Mouse (Mus musculus) fat pad, adult 2 months (tissue): ENCODE results near the gene Mark2.

ENCODE experiments used
- DNase-seq: peaks from one replicate; pipeline ENCODE4 v3.0.0-alpha.2; 2011; ENCODE audit warnings: low read depth, low spot score; ENCODE audit errors: extremely low read depth

Gene Mark2

DNA sequence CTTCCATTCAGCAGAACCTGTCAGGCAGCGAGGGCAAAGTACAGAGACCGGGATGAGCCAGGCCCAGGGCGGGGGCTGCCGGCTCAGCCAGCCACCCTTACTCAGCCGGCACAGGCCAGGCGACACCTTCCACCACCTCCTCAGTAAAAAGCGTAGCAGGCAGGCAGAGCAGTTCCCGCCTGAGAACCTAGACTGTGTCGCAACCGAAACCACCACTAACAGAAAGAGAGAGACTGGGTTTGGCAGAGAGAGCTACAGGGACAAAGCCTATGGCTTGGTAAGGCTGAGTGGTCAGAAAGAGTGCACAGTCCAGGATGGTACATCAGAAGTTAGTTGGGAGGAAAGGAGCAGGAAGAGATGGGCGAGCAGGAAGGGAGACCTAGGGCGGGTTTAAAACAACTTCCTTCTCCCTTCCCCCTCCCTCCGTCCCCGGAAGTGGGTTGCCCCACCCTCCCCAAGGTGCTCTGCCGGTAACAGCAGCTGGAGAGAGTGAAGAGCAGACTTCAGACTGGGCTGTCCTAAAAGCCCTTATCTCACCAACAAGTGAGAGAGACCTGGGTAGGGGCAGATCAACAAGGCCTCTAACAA lies 46.5 kb downstream of the Mark2 start:
- DNase-seq, result no peak

- no peak for DNase-seq
Observed at GRCm38 (mm10) chr19:7294098-7294876, 47.4 kb downstream of the Mark2 start.

GRCm38 (mm10) chr19:7291958-7292709 lies 49.5 kb downstream of the Mark2 start:
- DNase-seq, result no peak

GRCm38 (mm10) chr19:7289767-7290166 lies 51.9 kb downstream of the Mark2 start:
- DNase-seq, result no peak

- no peak for DNase-seq
Observed at GRCm38 (mm10) chr19:7288288-7288687, 53.4 kb downstream of the Mark2 start.

DNA sequence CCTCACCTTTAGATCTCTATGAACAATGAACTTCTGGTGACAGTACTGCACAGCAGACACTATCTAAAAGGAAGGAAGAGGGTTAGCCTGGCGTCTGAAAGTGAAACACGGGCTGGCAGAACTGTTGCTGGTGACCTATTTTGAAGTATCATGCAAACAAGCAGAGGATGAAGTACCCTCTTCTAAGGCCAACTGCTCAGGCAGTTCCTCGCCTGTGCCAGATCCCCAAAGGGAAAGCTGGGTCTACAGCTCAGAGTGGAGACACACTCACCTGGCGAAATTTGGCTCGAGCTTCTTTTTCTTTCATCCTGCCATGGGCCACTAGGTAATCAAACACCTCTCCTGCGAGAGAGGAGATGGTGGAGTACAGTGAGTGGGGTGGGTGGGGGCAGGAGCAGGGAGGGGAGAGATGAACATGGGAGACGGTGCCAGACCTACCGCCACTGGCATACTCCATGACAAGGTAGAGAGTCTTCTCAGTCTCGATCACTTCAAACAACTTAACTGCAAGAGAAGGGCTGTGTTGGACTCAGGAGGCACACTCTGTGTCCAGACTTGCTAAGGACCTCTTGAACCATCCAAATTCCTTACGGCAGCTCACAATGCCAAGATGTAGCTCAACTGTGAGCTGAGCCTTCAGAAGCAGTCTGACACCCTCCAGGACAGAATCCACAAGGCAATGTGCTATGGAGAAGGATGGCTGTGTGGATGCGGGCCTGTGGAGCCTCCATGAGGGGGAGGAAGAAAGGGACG lies 54.9 kb downstream of the Mark2 start:
- no peak for DNase-seq

- no peak for DNase-seq
Observed at GRCm38 (mm10) chr19:7280557-7281330, 60.9 kb downstream of the Mark2 start.

GRCm38 (mm10) chr19:7279114-7279513 lies 62.5 kb downstream of the Mark2 start:
- DNase-seq, result no peak

DNA sequence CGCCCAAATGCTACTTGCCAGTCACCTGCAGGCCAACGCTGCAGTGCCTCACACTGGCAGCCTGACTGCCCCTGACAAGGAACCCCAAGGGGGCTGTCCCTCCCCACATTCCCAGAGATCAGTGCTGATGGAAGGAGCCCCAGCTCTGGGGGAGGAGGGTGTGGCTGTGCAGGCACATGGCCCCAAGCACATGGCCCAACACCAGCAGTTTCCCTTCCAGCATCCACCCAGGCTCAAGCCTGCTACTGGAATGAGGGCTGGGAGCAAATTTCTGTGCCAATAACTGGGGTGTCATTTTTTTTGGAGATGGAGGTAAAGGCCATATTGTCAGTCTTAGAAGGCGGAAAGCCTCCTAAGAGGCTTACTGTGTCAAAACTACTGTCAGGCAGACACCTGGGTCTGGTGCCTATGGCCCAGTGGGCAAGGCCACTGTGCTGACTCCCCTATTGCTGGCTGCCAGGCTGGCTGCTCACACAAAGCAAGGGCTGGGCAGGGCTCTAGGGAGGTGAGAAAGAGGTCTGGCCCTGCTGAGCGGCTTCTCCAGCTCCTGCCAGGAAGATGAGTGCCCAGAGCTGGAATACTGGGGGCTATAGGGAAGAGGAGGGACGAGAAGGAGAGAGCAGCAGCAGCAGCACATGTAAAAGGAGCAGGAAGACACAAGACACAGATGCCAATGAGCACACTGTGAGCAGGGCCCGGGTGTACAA lies 63.3 kb downstream of the Mark2 start:
- no peak for DNase-seq

DNA sequence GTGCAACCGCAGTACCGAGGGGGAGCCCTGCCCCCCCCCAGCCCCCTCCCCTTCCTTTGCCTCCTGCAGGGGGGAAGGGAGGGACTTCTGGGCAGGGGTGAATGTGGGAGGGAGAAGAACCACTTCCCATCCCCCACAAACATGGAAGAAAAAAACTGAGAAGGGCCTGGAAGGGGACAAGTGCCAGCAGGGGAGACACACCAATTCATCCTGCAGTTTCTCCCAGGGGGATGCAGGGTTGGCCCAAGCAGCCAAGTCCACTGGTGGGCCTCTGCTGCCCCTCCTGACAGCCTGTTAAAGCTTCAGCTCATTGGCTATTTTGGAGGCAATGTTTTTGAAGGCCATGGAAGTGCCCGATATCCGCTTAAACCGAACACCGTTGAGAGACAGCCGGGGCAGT lies 64.9 kb downstream of the Mark2 start:
- DNase-seq, result no peak

- no peak for DNase-seq
Observed at GRCm38 (mm10) chr19:7276053-7276659, 65.5 kb downstream of the Mark2 start.

DNA sequence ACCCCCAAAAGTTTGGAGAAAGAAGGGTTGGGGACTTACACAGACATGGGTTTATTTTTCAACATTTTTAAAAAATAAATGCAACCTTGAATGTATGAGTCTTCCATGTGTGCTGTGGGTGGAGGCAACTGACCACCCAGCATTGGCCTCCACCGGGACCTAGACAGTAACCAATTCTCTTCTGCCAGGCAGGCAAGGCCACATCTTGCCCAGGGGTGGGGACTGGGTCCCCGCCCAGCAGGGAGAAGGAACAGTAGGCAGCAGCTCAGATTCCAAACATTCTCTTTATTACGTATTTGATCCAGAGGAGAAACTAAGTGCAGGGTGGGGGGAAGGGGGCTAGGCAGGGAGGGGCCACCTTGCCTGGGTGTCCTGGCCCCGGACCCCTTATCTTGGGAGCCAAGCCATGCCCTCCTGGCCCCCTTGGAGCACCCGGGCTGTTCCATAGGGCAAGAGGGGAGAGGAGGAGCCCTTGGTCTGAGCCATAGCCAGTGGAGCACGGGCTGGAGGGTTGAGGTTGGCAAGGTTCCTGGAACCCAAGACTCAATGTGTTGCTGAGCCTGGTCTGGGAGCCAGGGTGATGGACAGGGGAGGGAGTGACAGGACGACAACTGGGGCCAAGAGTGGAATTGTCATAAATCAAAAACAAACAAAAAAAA lies 66.4 kb downstream of the Mark2 start:
- no peak for DNase-seq

DNA sequence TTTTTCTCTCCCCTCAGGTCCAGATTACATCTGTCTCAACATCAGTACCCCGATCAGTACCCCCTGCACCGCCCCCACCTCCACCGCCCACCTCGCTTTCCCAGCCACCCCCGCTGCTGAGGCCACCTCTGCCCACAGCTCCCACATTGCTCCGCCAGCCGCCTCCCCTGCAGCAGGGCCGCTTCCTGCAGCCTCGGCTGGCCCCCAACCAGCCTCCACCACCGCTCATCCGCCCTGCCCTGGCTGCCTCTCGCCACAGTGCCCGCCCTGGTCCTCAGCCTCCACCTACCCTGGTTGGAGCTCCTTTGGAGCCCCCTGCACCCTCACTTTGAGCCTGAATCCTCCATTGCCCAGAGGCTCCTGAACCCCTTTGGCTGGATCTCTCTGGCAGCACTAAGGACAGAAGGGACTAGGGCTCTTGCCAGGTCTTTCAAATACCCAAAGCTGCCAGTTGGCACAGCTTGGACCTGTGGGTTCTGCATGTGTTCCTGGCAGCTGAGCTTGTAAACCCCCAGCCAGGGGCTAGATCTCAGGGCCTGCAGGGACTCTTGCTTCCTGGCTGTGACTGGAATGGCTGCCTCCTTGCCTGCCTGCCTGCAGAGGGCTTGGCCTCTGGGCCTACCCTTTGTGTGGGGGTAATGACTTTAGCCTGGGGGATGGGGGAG lies 67.2 kb downstream of the Mark2 start:
- peak; percentile 58 for DNase-seq

DNA sequence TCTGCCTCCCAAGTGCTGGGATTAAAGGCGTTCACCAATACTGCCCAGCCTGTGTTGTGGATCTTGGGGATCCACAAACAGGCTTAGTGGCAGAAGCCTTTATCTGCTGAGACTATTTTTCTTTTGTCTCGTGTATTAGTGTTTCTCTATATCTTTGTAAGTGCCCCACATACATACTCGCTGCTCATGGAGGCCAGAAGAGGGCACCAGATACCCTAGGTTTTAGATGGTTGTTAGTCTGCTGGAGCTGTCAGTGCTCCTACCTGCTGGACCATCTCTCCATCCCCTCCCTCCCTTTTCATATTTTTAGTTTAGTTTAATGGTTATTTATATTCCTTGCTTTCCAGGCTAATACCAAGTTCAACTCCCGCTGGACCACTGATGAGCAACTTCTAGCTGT lies 68.2 kb downstream of the Mark2 start:
- DNase-seq, result no peak

DNA sequence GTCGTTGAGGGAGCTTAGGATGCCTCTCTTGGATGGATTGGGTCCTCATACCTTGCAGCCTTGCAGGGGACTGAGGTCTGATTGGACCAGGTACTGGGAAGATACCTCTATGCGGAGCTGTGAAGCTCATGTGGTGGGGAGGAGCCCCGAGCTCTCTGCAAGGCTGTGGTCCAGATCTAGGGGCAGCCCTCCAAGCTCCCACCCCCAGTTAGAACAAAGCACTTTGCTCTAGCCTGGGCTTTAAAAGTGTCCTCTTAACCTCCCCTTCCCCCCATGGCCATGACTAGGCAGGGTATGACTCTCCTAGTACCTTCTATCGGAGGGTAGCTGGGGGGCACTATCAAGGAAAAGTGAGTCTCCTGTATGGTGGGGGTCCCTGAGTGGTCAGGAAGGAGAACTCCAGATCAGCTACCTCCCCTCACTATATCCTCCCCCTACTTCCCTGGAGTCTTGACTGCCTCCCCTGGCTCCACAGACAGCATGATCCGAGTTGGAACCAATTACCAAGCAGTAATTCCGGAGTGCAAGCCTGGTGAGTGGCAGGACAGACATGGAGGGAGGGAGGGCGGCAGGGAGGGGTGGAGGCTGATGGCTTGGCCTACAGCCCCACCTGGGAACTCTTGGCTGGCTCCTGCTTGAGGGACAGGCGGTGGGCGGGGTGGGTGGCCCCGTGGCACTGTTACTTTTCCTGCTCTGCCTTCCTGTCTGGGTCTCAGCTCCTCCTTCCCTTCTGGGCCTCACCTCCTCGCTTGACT lies 72.2 kb downstream of the Mark2 start:
- no peak for DNase-seq

DNA sequence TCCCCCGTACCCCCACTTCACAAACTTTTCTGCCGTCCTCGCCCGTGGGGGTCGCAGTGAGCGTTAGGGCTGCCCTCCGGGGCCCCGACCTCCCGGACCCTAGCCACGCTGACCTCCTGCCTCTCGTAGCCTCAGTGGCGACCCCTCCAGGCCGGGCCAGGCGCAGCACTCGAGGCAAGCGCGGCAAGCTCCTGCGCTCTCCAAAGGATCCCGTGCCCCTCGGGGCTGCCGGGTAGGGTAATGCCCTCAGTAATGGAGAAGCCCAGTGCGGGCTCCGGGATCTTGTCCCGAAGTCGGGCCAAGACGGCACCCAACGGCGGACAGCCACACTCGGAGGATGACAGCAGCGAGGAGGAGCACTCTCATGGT lies 73.0 kb downstream of the Mark2 start:
- no peak for DNase-seq

DNA sequence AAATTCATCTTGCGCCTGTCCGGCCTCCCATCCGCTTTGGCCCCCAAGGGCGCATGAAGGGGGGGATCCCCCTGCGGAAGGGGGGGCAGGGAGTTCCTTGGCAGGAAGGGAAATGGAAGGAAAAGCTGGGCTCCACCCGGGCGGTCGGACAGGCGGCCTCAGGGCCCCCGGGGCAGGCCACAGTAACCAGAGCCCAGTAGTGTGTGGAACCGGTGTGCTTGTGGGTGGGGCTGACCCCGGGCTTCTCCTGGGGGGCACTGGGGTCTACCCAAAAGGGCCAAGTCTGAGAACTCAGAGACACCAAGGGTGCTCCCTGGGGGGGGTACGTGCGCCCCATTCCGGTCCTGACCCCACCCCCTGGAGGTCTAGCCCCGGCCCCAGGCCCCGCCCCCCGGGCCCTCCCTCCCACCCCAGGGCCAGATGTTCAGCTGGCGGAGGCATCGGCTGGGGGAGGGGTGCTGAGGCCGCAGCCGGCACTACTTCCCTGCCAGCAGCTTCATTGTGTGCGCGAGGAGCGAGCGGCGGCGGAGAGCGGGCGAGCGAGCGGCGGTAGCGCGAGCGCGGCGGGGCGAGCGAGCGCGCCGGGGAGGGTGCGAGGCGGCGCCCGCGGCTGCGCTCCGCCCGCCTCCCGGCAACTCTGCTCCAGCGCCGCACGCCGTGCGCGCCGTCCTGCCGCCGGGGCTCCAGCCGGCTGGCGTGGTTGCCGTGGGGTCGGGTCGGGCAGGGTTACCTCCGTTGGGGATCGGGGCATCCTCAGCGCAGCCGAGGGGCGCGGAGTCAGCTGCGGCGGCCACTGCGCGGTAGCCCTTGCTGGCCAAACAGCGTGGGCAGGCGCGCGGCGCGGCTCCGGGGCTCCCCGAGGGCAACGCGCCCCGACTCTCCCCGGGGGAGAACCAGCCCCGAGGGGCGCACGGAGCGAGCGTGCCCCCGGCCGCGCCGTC lies 73.6 kb downstream of the Mark2 start:
- DNase-seq, result no peak
